Mouse (Mus musculus) lung, embryonic 14.5 days (tissue): ENCODE measurements around the gene Adprh. TPM values are rescaled to one million over a fixed set of nuclear protein-coding genes. Genes with fewer than 3 reads are reported as not detected.

Experiments used
- ATAC-seq: fragments of 200-750 bp; cut with Nextera tagmentation; 2 replicates; pipeline ENCODE4 v1.8.0; 2017; ENCODE audit warnings: mild to moderate bottlenecking, moderate TSS enrichment, moderate library complexity; ENCODE audit not compliant: insufficient read depth
- DNase-seq: peaks from one replicate; pipeline ENCODE4 v3.0.0-alpha.2; 2015
- H3K27ac ChIP-seq: fragments of 300-500 bp; sonication (generic); 2 replicates; pipeline ENCODE4 v1.5.1; 2014; ENCODE audit warnings: low read depth, mild to moderate bottlenecking, moderate library complexity
- H3K27me3 ChIP-seq: fragments of 300-500 bp; sonication (generic); 2 replicates; pipeline ENCODE4 v1.6.1; 2014; ENCODE audit warnings: low read length, control low read depth; ENCODE audit not compliant: insufficient read depth
- H3K36me3 ChIP-seq: fragments of 300-500 bp; sonication (generic); 2 replicates; pipeline ENCODE4 v1.6.1; 2014; ENCODE audit warnings: control low read depth; ENCODE audit not compliant: insufficient read depth
- H3K4me1 ChIP-seq: fragments of 300-500 bp; sonication (generic); 2 replicates; pipeline ENCODE4 v1.6.1; 2014; ENCODE audit warnings: antibody characterized with exemption, control low read depth; ENCODE audit not compliant: insufficient read depth
- H3K4me2 ChIP-seq: fragments of 300-500 bp; sonication (generic); 2 replicates; pipeline ENCODE4 v1.6.1; 2014; ENCODE audit warnings: mild to moderate bottlenecking
- H3K4me3 ChIP-seq: fragments of 300-500 bp; sonication (generic); 2 replicates; pipeline ENCODE4 v1.5.1; 2014; ENCODE audit warnings: low read depth, low read length
- H3K9ac ChIP-seq: fragments of 300-500 bp; sonication (generic); 2 replicates; pipeline ENCODE4 v1.6.1; 2014
- H3K9me3 ChIP-seq: fragments of 300-500 bp; sonication (generic); 2 replicates; pipeline ENCODE4 v1.6.1; 2016; ENCODE audit warnings: low read depth, low read length, control low read depth
- CTCF ChIP-seq: IDR thresholded peaks from 2 replicates; pipeline ENCODE4 v1.5.1; 2016; ENCODE audit warnings: antibody characterized with exemption, low read depth
- WGBS: fragments of 180-500 bp; shearing (Covaris S2); extraction: QIAGEN DNeasy Blood & Tissue Kit; methylation state at CpG from one replicate; pipeline ENCODE4 v1.1.7; 2014; 5-methylcytosine and 5-hydroxymethylcytosine counted together
- polyA plus RNA-seq: library from polyadenylated mRNA; unstranded; fragments of >200 nt; fragmentation: Nextera tagmentation; extraction: Ambion mirVana; gene quantifications from 2 replicates; pipeline ENCODE4 v1.2.1, GENCODE M21; 2014

Gene Adprh
- polyA plus RNA-seq, 1 experiment from 2014 or later = 91.4 TPM

DNA sequence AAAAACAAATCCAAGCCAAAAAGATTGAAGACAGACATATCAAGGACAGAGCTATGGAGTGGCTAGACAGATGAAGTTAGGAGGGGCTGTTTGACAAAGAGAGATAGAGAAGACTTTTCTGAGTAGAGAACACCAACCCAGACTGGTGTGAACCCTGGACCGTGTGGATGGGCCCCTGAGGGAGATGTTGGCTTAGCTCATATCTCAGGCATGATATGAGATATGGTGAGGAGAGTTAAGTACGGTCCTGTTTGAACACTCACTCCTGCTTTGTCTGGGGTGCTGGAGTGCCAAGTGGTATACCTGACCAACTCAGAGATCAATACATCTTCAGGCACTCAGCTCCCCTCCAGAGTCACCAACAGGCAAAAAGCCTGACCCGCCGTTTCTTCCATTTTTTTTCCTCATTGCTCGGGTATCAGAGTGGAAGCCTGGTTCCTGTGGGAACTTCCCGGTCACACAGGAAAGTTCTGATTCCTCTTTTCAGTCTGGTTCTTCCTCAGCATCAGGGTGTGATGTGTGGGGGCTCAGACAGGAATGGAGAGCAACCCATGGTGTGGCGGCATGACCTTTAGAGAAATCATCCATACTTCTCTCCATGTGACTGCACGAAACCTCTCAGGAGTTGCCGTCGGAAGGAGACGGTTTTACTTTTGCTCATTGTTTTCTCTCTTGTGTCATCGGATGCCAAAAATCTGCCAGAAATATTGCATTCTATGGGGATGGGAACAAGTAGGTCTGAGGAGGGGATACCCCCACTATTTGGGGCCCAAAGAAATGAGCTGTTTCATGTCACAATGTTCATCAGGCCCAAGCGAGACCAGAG lies 14.8 kb upstream of the Adprh start:
- Histone ChIP-seq H3K4me3 (no peak overlapping the region), H3K9ac (no peak overlapping the region), H3K9me3 (no peaks in the 10 kb centered on the region), H3K4me2 (no peak overlapping the region), H3K4me1 (no peaks in the 10 kb centered on the region; the same call in 1 of the 2 replicates), H3K27ac (no peak overlapping the region), H3K36me3 (no peaks in the 10 kb centered on the region), H3K27me3 (no peaks in the 10 kb centered on the region)
- no peak for TF ChIP-seq CTCF
- WGBS = 73% methylated on average over 13 of the region's 13 CpGs
- no peak for DNase-seq
- no peak for ATAC-seq

DNA sequence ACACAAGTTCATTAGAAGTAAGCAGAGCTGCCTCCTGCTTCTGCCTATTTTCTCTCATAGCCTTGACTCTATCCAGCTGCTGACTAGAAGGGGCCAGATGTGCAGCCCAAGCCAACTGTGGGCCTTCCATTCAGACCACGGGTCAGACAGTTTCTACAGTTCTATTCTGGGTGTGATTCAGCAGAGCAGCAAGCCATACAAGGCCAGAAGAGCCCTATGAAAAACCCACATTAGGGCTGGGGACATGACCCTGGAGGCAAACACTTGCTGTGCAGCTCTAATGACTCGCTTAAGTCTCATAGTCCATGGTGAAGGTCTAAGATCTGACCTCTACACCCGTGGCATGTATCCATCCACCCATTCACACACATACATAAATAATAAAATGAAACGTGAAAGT lies 13.6 kb upstream of the Adprh start:
- WGBS = 71% methylated on average over 4 of the region's 4 CpGs
- H3K4me2 ChIP-seq = no peak overlapping the region

DNA sequence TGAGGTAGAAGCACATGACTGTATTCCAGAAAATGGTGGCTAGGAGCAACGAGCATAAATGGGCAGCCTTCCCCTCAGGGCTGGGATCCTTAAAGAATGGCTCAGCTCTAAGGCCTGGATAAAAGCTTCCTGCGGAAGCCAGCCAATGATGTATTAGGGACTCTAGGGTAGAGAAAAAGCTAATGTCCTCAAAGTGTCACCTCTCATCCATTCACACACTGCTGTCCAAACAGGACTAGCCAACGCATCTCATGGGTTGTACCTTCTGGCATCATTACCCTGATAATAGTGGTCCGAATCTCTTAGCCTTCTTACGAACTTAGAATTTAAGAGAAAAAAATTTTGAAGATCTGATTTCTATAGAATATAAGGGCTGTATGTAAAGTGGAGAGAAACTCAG lies 10.8 kb upstream of the Adprh start:
- TF ChIP-seq CTCF = no peak
- no peak for ATAC-seq
- 86% methylated on average over 5 of the region's 5 CpGs for WGBS

More for the DNA sequence above, 13.6 kb upstream of the Adprh start:
- H3K9ac ChIP-seq = no peak overlapping the region
- H3K9me3 ChIP-seq = no peaks in the 10 kb centered on the region
- no peak for TF ChIP-seq CTCF
- no peak overlapping the region for H3K4me3 ChIP-seq
- DNase-seq (no peak), ATAC-seq (no peak)
- H3K27me3 ChIP-seq = no peaks in the 10 kb centered on the region
- H3K36me3 ChIP-seq = no peaks in the 10 kb centered on the region
- no peaks in the 10 kb centered on the region for H3K4me1 ChIP-seq
- no peak overlapping the region for H3K27ac ChIP-seq

DNA sequence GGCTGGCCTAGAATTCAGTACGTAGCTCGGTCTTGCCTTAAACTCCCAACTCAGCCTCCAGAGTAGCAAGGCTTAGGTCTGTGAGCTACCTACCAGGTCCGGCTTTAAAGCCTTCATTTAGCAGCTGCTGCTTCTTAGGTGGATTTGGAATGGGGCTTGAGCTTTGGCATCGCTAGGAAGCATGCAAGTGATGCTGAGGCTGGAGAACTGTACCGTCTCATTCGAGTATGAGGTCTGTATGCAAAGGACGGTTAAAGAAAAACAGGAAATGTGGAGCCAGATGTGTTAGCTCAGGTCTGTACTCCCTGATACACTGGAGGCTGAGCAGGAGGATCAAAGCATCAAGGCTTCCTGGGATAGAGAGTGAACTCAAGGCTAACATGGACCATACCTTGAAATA lies 9.7 kb upstream of the Adprh start:
- ATAC-seq = no peak
- WGBS = 64% methylated on average over 7 of the region's 7 CpGs

More for the DNA sequence above, 10.8 kb upstream of the Adprh start:
- Histone ChIP-seq H3K9me3 (no peaks in the 10 kb centered on the region), H3K36me3 (no peaks in the 10 kb centered on the region), H3K4me1 (no peaks in the 10 kb centered on the region), H3K4me2 (no peak overlapping the region), H3K4me3 (no peak overlapping the region), H3K27me3 (no peaks in the 10 kb centered on the region), H3K9ac (no peak overlapping the region), H3K27ac (no peak overlapping the region)
- no peak for DNase-seq

DNA sequence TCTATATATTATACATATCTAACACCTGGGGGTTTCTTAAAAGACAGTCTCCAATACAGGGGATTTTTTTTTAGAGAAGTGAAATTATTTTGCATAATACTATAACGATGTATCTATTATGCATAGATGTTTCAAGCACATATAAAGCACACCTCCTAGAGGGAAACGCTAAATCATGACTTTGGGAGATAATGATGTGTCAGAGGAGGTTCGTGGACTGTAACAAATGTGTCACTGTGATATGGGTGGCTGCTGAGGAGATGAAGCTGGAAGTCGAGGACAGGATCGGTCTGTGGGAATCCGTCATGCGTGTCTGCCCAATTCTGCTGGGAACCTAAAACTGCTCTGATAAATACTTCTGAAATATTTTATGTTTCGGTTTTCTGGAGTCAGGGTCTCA lies 9.2 kb upstream of the Adprh start:
- Histone ChIP-seq H3K9me3 (no peaks in the 10 kb centered on the region), H3K4me2 (no peak overlapping the region), H3K27ac (no peak overlapping the region), H3K36me3 (no peaks in the 10 kb centered on the region), H3K9ac (no peak overlapping the region), H3K4me1 (no peaks in the 10 kb centered on the region), H3K27me3 (no peaks in the 10 kb centered on the region), H3K4me3 (no peak overlapping the region)
- no peak for ATAC-seq
- 47% methylated on average over 8 of the region's 8 CpGs for WGBS
- no peak for TF ChIP-seq CTCF
- no peak for DNase-seq

More for the DNA sequence above, 9.7 kb upstream of the Adprh start:
- TF ChIP-seq CTCF = no peak
- Histone ChIP-seq H3K4me3 (no peak overlapping the region), H3K9ac (no peak overlapping the region), H3K4me2 (no peak overlapping the region), H3K27ac (no peak overlapping the region), H3K36me3 (no peaks in the 10 kb centered on the region), H3K27me3 (no peaks in the 10 kb centered on the region), H3K4me1 (no peaks in the 10 kb centered on the region), H3K9me3 (no peaks in the 10 kb centered on the region)
- DNase-seq = no peak

DNA sequence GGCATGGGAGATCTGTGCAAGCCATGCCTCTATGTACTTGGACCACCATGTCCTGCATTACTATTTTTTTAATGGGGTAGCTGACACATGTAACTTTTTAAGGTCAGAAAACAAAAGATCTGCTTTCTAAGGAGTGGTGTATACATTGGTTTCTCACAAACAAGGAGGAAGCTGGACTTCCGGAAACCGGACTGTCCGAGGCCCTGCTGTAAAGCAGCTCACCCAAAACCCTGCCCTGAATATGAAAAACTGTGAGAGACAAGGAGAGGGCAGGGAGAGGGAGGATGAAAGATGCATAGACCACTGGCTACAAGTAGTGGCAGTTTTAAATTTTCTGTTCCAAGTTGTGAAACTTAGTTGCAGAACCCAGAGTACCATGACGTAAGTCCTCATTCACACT lies 7.5 kb upstream of the Adprh start:
- ATAC-seq (no peak), DNase-seq (no peak)
- no peaks in the 10 kb centered on the region for H3K36me3 ChIP-seq

DNA sequence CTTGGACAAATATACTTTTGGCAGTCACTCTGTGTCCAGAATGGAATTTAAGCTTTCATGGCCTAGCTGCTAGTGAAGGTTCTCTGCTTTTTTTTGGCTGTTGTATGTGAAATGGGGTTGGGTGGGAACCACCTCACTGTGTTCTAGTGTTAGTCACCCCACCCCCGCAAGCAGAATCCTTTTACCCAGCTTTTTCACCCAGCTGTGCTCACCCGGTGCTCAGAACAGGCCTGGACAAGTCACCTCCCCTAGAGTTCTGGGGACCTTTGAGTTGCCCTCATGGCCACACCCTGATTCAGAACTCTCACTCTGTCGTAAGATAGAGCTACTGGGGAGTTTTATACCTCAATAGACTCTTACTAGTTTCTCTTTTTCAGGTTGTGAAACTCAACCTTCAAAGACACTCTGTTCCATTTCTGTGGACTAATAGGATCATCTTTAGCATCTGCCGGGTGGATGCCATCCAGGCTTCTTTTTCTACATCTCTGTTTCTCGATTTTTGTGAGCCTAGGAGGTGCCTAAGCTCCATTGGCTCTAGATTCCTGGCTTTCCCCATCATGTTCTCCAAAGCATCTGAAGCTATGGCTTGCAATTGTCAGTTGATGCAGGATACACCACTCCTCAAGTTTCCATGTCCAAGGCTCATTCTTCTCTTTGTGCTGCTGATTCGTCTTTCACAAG lies 6.2 kb upstream of the Adprh start:
- DNase-seq (no peak), ATAC-seq (no peak)
- no peaks in the 10 kb centered on the region for H3K9me3 ChIP-seq
- H3K36me3 ChIP-seq = no peaks in the 10 kb centered on the region
- H3K27ac ChIP-seq = no peak overlapping the region
- H3K27me3 ChIP-seq = no peaks in the 10 kb centered on the region
- H3K4me2 ChIP-seq = no peak overlapping the region
- no peak for TF ChIP-seq CTCF
- 69% methylated on average over 6 of the region's 6 CpGs for WGBS
- H3K9ac ChIP-seq = no peak overlapping the region
- H3K4me3 ChIP-seq = no peak overlapping the region
- H3K4me1 ChIP-seq = no peaks in the 10 kb centered on the region

More for the DNA sequence above, 7.5 kb upstream of the Adprh start:
- Histone ChIP-seq H3K27me3 (no peaks in the 10 kb centered on the region), H3K27ac (no peak overlapping the region), H3K4me2 (no peak overlapping the region), H3K4me1 (no peaks in the 10 kb centered on the region), H3K9ac (no peak overlapping the region), H3K9me3 (no peaks in the 10 kb centered on the region), H3K4me3 (no peak overlapping the region)
- TF ChIP-seq CTCF = no peak
- 91% methylated on average over 4 of the region's 4 CpGs for WGBS
